Mouse (Mus musculus): ENCODE data around the gene Sds. TPM values are rescaled to one million over a fixed set of nuclear protein-coding genes. Genes with fewer than 3 reads are reported as not detected.
A peak's percentile ranks its signal among the peaks of the same experiment; 100 is the strongest.

Gene Sds
- total RNA-seq, 1 experiment from 2014 or later, result 28.1 TPM

GRCm38 (mm10) chr5:120439887-120440670 is 36.2 kb upstream of the Sds start:
- peak; percentile 38 for DNase-seq

DNA sequence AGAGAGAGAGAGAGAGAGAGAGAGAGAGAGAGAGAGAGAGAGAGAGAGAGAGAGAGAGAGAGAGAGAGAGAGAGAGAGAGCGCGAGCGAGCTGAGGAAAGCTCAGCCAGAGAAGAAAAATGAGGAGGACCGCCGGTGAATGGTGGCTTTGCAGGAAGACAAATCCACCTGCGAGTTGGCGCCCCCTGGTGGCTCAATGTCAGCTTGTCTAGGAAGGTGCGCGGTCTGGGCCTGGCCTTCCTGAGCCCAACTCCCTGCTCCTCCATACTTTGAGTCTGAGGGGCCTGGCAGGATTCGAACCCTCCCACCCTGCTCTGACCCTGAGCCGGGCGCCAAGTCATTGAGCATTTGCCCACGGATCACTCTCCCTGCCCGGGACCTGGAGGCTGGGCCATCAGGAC is 35.6 kb upstream of the Sds start:
- DNase-seq, result peak; percentile 95

- no peak for DNase-seq
Observed at GRCm38 (mm10) chr5:120447305-120447704, 29.0 kb upstream of the Sds start.

DNA sequence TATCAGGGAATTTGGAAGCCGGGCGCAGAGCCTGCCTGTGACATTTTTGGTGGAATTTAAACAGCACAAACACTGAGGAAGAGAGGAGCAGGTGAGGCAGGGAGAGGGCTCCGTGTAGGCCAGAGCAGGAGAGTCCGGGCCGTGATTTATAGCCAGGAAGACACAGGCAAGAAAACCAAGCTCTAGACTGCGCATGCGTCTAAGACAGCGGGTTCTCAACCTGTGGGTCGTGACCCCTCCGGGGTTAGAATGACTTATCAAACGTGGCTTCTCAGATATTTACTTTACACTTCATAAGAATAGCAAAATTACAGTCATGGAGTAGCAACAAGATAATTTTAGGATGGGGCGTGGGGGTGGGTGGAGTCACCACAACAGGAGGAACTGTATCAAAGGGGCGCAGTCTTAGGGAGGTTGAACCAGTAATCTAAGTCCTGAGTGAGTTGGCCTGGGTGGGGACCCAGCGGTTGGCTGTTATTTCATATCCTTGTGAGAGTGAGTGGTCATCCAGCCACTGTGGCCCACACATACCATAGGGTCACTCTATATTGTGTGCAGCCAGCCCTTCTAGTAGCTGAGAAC is 21.5 kb upstream of the Sds start:
- DNase-seq, result no peak

- no peak for DNase-seq
Observed at GRCm38 (mm10) chr5:120456253-120456652, 20.1 kb upstream of the Sds start.

GRCm38 (mm10) chr5:120456841-120457554 is 19.3 kb upstream of the Sds start:
- DNase-seq, result peak; percentile 68

GRCm38 (mm10) chr5:120457628-120458027 is 18.7 kb upstream of the Sds start:
- DNase-seq, result peak; percentile 86

DNA sequence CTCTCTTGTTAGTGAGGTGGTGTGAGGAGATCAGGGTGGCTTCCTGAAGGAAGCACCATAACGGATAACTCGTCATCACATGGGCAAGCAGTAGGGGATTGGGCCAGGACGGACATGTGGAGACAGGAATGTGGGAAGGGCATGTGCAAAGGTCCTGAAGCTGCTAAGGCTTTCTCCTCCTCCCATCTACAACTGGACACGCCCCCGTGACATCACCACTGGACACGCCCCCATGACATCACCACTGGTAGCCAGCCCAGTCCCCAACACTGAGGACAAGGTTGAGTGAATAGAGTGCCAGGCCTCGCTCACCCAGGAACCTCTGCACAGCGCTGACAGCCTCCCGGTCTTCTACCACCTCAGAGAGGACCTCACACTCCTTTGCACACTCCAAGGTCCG is 17.2 kb upstream of the Sds start:
- DNase-seq, result peak; percentile 81

GRCm38 (mm10) chr5:120461902-120462301 is 14.4 kb upstream of the Sds start:
- DNase-seq, result no peak

DNA sequence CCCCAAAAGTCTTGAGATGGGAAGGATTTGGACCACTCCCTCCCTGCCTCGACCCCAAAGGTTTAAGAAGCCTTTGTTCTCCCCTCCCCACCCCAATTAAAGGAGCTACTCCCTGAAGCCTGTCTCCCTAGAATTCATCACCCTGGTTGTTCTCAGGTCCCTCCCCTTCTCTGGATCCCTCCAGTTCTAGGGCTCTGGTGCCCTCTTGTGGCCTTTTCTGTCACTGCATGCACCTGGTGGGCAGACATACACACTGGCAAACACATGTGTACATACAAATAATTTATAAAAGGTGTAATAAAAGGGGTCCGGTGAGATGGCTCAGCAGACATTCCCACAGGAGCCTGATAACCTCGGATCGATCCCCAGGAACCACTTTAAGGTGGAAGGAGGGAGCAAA is 12.0 kb upstream of the Sds start:
- DNase-seq, result peak; percentile 54

- DNase-seq, result peak; percentile 71
Observed at GRCm38 (mm10) chr5:120465062-120465461, 11.3 kb upstream of the Sds start.

- peak; percentile 84 for DNase-seq
Observed at GRCm38 (mm10) chr5:120465860-120466259, 10.5 kb upstream of the Sds start.

- peak; percentile 76 for DNase-seq
Observed at GRCm38 (mm10) chr5:120467026-120467425, 9.3 kb upstream of the Sds start.

DNA sequence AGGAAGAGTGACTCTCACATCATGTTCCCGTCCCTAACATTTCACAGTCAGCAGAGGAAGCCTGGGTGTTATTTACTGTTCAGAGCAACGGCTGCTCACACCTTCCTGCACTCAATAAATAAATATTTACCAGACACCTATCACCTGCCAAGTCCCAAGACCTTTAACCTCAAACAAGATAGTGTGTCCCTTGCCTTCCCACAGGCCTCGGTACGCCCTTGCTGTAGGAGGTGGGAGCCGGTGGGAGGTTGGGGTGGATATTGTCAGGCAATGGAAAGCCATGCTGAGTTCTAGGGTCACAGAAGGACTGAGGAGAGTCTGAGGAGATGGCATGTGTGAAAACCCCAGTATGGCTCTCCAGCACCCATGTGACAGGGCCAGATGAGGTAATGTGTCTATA is 8.0 kb upstream of the Sds start:
- DNase-seq, result no peak

DNA sequence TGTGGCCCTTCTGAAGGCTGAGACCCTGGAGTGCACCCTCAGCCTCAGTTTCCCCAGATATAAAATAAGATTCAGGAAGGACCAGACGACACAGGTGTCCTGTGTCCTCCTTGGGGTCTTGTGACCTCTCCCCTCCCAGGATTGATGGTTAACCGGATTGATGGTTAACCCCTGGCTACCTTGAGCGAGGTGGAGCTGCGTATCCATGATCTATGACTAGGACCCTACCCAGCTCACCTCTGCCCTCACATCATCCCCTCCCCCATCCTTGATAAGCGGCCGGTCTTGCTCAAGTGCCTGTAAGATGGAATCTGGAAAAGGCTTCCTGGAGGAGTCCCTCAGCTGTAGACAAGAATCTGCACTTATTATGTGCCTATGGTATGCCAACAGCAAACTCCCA is 7.5 kb upstream of the Sds start:
- no peak for DNase-seq

DNA sequence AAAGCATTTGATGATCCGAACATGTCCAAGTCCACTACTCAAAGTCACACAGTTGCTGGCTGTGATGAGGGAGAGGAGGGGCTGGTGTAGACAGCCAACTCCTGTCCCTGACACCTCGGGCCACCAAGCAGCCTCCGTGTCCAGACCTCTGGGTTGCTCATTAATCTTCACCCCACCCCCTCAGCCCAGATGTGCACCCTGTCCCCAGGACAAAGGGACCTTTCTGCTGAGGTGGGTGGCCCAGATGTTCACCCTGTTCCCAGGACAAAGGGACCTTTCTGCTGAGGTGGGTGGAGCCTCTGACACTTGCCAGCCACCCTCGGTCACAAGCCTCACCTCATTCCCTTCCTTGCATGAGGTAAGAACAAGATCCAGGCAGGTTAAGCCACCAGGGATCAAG is 4.8 kb upstream of the Sds start:
- no peak for DNase-seq

GRCm38 (mm10) chr5:120472770-120473169 is 3.6 kb upstream of the Sds start, which contains the start of gene Sdsl:
Gene Sdsl (minus strand): TSS chr5:120472810.
- DNase-seq, result peak; percentile 47

GRCm38 (mm10) chr5:120473361-120473760 is 3.0 kb upstream of the Sds start:
- no peak for DNase-seq

DNA sequence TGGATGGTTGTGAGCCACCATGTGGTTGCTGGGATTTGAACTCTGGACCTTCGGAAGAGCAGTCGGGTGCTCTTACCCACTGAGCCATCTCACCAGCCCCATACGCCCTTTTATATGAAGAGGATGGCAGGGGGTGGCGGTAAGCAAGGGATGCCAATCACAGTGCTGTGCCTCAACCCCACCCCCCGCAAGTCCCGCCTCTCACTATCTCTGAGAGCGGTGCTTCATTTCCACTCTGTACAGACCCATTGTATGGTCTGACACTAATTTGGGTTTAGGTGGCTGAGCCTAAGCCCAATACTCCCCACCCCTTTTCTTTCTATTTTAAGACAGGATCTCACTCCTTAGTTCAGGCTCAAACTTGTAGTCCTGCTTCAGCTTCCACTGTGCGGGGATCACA is 465 bp upstream of the Sds start:
- DNase-seq, result no peak

DNA sequence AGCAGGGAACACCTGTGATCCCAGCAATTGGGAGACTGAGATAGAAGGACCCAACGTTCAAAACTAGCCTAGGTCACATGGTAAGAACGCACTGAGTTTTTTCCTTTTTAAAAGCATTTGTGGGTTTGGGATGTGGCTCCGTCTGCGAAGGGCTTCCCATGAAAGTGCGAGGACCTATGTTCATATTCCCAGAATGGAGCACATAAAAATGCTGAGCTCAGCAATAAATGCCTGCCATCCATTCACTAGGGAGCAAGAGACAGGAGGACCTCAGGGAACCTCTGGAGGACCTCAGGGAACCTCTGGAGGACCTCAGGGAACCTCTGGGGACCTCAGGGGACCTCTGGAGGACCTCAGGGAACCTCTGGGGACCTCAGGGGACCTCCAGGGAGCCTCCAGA is 1.7 kb downstream of the Sds start:
- no peak for DNase-seq

GRCm38 (mm10) chr5:120479538-120479937 is 3.2 kb downstream of the Sds start:
- DNase-seq, result no peak

DNA sequence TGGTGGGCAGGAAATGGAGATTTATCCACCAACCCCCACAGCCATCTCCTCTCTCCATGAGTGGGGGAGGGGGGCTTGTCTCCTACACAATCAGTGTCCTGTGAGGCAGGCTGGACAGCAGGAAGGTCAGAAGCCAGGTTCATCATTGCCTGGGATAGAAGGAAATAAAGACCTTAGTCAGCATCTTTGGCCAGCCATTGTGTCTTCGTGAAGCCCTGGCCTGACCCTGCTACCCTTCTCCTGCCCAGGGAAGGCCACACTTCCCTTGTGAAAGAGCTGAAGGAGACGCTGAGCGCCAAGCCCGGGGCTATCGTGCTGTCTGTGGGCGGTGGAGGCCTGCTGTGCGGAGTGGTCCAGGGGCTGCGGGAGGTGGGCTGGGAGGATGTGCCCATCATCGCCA is 4.9 kb downstream of the Sds start:
- no peak for DNase-seq

- peak; percentile 38 for DNase-seq
Observed at GRCm38 (mm10) chr5:120483399-120483798, 7.1 kb downstream of the Sds start.
